Mouse (Mus musculus) midbrain, embryonic 14.5 days (tissue): Measurements from ENCODE around the gene Ubl7. TPM values are rescaled to one million over a fixed set of nuclear protein-coding genes. Genes with fewer than 3 reads are reported as not detected.
A peak's percentile ranks its signal among the peaks of the same experiment; 100 is the strongest.

ENCODE experiments used
- ATAC-seq: fragments of 200-750 bp; cut with Nextera tagmentation; 2 replicates; pipeline ENCODE4 v1.8.0; 2017; ENCODE audit warnings: moderate number of reproducible peaks, moderate library complexity; ENCODE audit not compliant: low FRiP score, low TSS enrichment
- DNase-seq: peaks from one replicate; pipeline ENCODE4 v3.0.0-alpha.2; 2015
- H3K27ac ChIP-seq: fragments of 300-500 bp; sonication (generic); replicated peaks from 2 replicates; pipeline ENCODE4 v1.5.1; 2014; ENCODE audit warnings: mild to moderate bottlenecking, low read depth, low read length, moderate library complexity
- H3K27me3 ChIP-seq: fragments of 300-500 bp; sonication (generic); 2 replicates; pipeline ENCODE4 v1.6.1; 2014; ENCODE audit warnings: low read length, control low read depth, mixed read lengths; ENCODE audit not compliant: control insufficient read depth, insufficient read depth
- H3K36me3 ChIP-seq: fragments of 300-500 bp; sonication (generic); 2 replicates; pipeline ENCODE4 v1.6.1; 2014; ENCODE audit warnings: low read length, control low read depth; ENCODE audit not compliant: control insufficient read depth, insufficient read depth
- H3K4me1 ChIP-seq: fragments of 300-500 bp; sonication (generic); 2 replicates; pipeline ENCODE4 v1.6.1; 2014; ENCODE audit warnings: mild to moderate bottlenecking, antibody characterized with exemption, low read length, control low read depth; ENCODE audit not compliant: control insufficient read depth, insufficient read depth
- H3K4me2 ChIP-seq: fragments of 300-500 bp; sonication (generic); 2 replicates; pipeline ENCODE4 v1.6.1; 2014; ENCODE audit warnings: mild to moderate bottlenecking, low read length, moderate library complexity
- H3K4me3 ChIP-seq: fragments of 300-500 bp; sonication (generic); replicated peaks from 2 replicates; pipeline ENCODE4 v1.5.1; 2014; ENCODE audit warnings: low read depth, low read length
- H3K9ac ChIP-seq: fragments of 300-500 bp; sonication (generic); replicated peaks from 2 replicates; pipeline ENCODE4 v1.6.1; 2014; ENCODE audit warnings: mild to moderate bottlenecking, low read length, moderate library complexity
- H3K9me3 ChIP-seq: fragments of 300-500 bp; sonication (generic); 2 replicates; pipeline ENCODE4 v1.6.1; 2016; ENCODE audit warnings: low read length, control low read depth, mixed read lengths; ENCODE audit not compliant: control insufficient read depth
- WGBS: fragments of 180-500 bp; shearing (Covaris S2); extraction: QIAGEN DNeasy Blood & Tissue Kit; methylation state at CpG from one replicate; pipeline ENCODE4 v1.1.7; 2014; 5-methylcytosine and 5-hydroxymethylcytosine counted together
- polyA plus RNA-seq: library from polyadenylated mRNA; unstranded; fragments of >200 nt; fragmentation: Nextera tagmentation; extraction: Ambion mirVana; gene quantifications from 2 replicates; pipeline ENCODE4 v1.2.1, GENCODE M21; 2014

The Ubl7 gene
- polyA plus RNA-seq, 1 experiment from 2014 or later = 165 TPM

DNA sequence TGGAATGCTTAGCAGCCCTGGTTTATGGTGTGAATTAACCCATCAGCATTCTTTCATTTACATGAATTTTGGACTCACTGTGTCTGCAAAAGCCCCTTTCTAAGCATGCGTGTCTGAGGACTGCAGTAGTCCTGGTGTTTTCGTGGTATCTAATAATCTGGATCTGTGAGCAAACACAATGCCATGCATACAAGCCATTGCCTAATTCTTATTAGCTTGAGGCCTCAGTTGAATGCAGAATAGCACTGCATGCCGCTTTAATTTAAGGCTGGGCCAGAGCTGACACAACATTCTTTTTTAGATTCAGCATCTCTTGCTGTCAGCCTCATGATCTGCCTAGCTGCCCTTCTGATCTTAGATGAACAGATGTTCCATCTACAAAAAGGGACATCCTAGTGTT, 9.2 kb upstream of the Ubl7 start:
- ATAC-seq (no peak), DNase-seq (peak; percentile 32)
- Histone ChIP-seq H3K9me3 (no peaks in the 10 kb centered on the region), H3K27me3 (no peaks in the 10 kb centered on the region), H3K4me2 (peak overlapping the region; percentile 35), H3K27ac (peak overlapping the region; percentile 71), H3K9ac (peak overlapping the region; percentile 32; the same call in 1 of the 2 replicates), H3K36me3 (no peaks in the 10 kb centered on the region), H3K4me1 (peaks cover 13% of the 10 kb centered on the region), H3K4me3 (no peak overlapping the region)
- 22% methylated on average over 3 of the region's 3 CpGs for WGBS

DNA sequence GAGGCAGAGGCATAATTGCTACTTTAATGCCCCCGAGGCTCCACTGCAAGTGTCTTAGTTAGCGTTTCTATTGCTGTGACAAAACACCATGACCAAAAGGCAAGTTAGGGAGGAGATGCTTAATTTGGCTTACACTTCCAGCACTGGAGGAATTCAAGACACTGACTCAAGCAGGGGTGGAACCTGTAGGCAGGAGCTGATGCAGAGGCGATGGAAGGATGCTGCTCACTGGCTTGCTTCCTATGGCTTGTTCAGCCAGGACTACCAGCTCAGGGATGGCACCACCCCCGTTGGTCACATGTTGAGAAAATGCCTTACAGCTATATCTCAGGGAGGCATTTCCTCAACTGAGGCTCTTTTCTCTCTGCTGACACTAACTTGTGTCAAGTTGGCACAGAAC, 8.6 kb upstream of the Ubl7 start:
- peaks cover 13% of the 10 kb centered on the region for H3K4me1 ChIP-seq
- 65% methylated on average over 4 of the region's 4 CpGs for WGBS
- ATAC-seq (no peak), DNase-seq (no peak)
- no peaks in the 10 kb centered on the region for H3K36me3 ChIP-seq
- H3K4me2 ChIP-seq = no peak overlapping the region
- H3K9ac ChIP-seq = 0 out of 2 replicates have a peak overlapping the region, but pooled peaks have one; percentile 32
- no peaks in the 10 kb centered on the region for H3K27me3 ChIP-seq
- no peaks in the 10 kb centered on the region for H3K9me3 ChIP-seq
- H3K27ac ChIP-seq = peak overlapping the region; percentile 71
- no peak overlapping the region for H3K4me3 ChIP-seq

DNA sequence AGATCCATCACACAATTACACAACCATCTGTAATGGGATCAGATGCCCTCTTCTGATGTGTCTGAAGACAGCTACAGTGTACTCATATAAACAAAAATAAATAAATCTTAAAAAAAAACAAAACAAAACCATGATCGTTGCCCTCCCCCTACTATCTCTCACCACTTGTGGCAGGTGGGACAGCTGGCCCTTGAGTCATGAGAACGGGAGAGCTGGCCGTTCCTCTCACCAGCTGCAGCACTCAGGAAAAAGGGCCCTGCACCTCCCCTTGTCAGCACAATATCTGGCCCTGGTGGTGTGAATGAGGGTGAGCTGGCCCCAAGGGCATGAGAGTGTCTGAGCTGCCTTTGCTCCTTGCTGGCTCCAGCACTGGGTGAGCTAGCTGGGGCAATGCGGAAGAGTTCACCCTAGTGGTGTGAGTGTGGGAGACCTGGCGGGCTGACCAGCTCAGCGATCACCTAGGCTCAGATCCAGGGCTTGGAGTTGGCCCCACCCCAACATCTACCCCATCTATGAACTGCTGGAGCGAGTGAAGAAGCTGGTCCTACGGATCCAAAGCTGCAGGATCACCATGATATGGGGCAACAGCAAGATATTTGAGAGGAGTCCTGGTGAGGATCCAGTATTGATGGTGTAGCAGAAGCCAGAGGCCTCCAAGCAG, 7.1 kb upstream of the Ubl7 start:
- no peak overlapping the region for H3K4me2 ChIP-seq
- H3K4me1 ChIP-seq = peaks cover 13% of the 10 kb centered on the region
- no peaks in the 10 kb centered on the region for H3K27me3 ChIP-seq
- no peak overlapping the region for H3K9ac ChIP-seq
- 77% methylated on average over 8 of the region's 8 CpGs for WGBS
- no peak for DNase-seq
- no peak for ATAC-seq
- H3K9me3 ChIP-seq = no peaks in the 10 kb centered on the region
- H3K36me3 ChIP-seq = no peaks in the 10 kb centered on the region
- no peak overlapping the region for H3K27ac ChIP-seq
- H3K4me3 ChIP-seq = no peak overlapping the region

DNA sequence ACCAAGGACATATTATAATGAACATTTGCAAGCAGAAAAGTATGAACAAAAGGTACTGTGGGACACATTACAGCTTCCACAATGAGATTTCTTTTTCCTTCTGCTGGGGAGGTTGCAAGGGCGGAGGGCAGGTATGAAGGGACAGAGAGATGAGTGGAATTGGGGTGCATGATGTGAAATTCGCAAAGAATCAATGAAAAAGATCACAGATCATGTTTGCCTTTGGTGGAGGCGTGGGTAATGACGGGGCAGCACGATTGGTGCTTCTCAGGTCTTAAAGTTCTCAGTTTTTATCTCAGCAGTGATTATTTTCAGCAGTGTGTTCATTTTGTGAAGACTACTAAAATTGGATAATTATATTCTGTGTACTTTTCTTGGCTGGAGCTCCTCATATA, 6.5 kb upstream of the Ubl7 start:
- Histone ChIP-seq H3K9ac (no peak overlapping the region), H3K9me3 (no peaks in the 10 kb centered on the region), H3K4me2 (no peak overlapping the region), H3K27me3 (no peaks in the 10 kb centered on the region), H3K4me3 (no peak overlapping the region), H3K27ac (no peak overlapping the region), H3K4me1 (peaks cover 13% of the 10 kb centered on the region), H3K36me3 (no peaks in the 10 kb centered on the region)
- WGBS = 89% methylated on average over 5 of the region's 5 CpGs
- DNase-seq = no peak
- ATAC-seq = no peak

DNA sequence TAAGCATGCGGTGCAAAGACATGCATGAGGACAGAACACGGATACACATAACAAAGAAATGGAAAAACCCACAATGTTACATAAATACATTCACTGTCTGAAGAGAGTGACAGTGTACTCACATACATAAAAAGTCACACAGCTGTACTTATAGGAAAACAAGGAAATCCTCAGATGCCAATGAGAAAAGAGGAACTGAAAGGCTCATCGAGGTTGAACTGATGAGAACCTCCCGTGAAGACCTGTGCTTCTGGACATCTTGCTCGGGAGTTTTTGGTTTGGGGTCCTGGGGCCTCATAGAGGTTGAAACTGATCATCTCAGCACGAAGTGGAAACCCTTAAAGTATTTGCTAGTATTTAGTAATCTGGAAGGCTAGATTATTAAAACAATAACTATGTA, 3.6 kb upstream of the Ubl7 start:
- no peak overlapping the region for H3K9ac ChIP-seq
- no peaks in the 10 kb centered on the region for H3K36me3 ChIP-seq
- H3K27me3 ChIP-seq = no peaks in the 10 kb centered on the region
- no peak for DNase-seq
- WGBS = 78% methylated on average over 6 of the region's 6 CpGs
- H3K27ac ChIP-seq = no peak overlapping the region
- no peak overlapping the region for H3K4me2 ChIP-seq
- peaks cover 12% of the 10 kb centered on the region for H3K4me1 ChIP-seq
- ATAC-seq = no peak
- H3K9me3 ChIP-seq = no peaks in the 10 kb centered on the region
- H3K4me3 ChIP-seq = no peak overlapping the region

DNA sequence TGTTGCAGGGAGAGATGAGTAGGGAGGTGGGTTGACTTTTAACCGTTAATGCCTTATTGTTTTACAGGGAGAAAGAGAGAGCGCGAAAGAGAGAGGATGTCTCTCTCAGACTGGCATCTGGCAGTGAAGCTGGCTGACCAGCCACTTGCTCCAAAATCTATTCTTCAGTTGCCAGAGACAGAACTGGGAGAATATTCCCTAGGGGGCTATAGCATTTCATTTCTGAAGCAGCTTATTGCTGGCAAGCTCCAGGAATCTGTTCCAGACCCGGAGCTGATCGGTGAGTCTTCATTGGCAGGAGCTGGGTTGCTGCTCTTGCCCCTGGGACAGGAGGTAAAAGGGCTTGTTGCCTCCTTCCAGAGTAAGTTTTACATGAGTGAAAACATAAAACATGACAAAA, 1.8 kb downstream of the Ubl7 start:
- WGBS = 86% methylated on average over 5 of the region's 5 CpGs
- DNase-seq = no peak
- Histone ChIP-seq H3K9me3 (no peaks in the 10 kb centered on the region), H3K9ac (no peak overlapping the region), H3K4me2 (no peak overlapping the region), H3K36me3 (peaks cover 21% of the 10 kb centered on the region), H3K4me1 (peaks cover 12% of the 10 kb centered on the region), H3K4me3 (no peak overlapping the region), H3K27ac (no peak overlapping the region), H3K27me3 (no peaks in the 10 kb centered on the region)
- no peak for ATAC-seq

DNA sequence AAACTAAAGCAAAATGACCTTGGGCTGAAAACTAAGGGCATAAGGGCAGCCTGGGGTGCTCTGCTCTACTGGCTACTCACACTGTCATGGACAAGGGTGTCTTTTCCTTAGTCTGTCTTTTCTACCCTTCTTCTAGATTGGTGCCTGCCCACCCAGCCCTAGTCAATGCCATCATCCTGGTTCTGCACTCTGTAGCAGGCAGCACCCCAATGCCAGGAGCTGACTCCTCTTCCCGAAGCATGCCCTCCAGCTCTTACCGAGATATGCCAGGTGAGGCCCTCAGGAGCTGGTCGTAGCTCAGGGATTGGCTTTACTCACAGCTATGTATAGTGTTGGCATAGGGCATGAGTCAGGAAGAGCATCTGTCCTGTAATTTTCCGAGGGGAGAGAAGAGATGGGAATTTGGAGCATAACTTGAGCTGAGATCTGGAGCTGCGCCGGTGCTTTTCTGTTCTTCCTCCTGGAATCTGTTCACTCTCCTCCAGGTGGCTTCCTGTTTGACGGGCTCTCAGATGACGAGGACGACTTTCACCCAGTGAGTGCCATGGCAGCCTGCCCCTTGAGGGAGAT, 10.8 kb downstream of the Ubl7 start:
- no peaks in the 10 kb centered on the region for H3K27me3 ChIP-seq
- H3K9ac ChIP-seq = no peak overlapping the region
- H3K4me3 ChIP-seq = no peak overlapping the region
- no peak for DNase-seq
- H3K27ac ChIP-seq = no peak overlapping the region
- 93% methylated on average over 9 of the region's 9 CpGs for WGBS
- no peak for ATAC-seq
- no peak overlapping the region for H3K4me2 ChIP-seq
- peaks cover 84% of the 10 kb centered on the region for H3K36me3 ChIP-seq
- no peaks in the 10 kb centered on the region for H3K4me1 ChIP-seq
- no peaks in the 10 kb centered on the region for H3K9me3 ChIP-seq

DNA sequence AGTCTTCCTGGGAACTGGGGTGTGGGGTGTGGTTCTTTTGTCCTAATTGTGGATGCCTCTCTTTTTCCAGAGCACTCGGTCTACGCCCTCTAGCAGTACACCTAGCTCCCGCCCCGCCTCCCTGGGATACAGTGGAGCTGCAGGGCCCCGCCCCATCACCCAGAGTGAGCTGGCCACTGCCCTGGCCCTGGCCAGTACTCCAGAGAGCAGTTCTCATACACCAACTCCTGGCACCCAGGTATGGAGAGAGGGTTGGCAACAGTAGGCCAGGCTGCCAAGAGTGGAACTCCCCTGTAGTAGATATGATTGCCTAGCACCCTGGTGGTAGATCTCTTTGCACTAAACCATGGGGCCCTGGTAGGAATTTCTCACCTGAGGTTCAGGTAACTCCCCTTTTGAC, 11.6 kb downstream of the Ubl7 start:
- Histone ChIP-seq H3K27ac (no peak overlapping the region), H3K36me3 (peaks cover 90% of the 10 kb centered on the region), H3K4me2 (no peak overlapping the region), H3K9me3 (no peaks in the 10 kb centered on the region), H3K27me3 (no peaks in the 10 kb centered on the region), H3K4me3 (no peak overlapping the region), H3K9ac (no peak overlapping the region), H3K4me1 (no peaks in the 10 kb centered on the region)
- WGBS = 93% methylated on average over 5 of the region's 5 CpGs
- ATAC-seq (no peak), DNase-seq (no peak)

DNA sequence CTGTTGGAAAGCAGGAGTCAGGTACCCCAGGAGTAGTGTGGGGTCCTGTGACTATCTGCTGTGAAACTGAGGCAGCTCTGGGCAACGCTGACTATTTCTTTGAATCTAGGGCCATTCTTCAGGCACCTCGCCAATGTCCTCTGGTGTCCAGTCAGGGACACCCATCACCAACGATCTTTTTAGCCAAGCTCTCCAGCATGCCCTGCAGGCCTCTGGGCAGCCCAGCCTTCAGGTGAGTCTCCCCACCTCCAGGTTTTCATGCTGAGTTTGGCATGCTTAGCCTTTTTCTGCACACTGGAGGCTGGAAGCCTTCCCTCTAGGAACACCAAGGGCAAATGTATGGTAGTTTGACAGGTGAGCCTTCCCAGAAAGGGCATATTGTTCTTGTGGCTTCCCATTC, 12.3 kb downstream of the Ubl7 start:
- 96% methylated on average over 3 of the region's 3 CpGs for WGBS
- Histone ChIP-seq H3K27ac (no peak overlapping the region), H3K36me3 (peaks cover 90% of the 10 kb centered on the region), H3K4me2 (no peak overlapping the region), H3K9me3 (no peaks in the 10 kb centered on the region), H3K9ac (no peak overlapping the region), H3K4me3 (no peak overlapping the region), H3K27me3 (no peaks in the 10 kb centered on the region), H3K4me1 (no peaks in the 10 kb centered on the region)
- ATAC-seq (no peak), DNase-seq (no peak)
